Mouse (Mus musculus) gastrocnemius, postnatal 14 days (tissue): ENCODE data around the gene Nyap1. TPM values are rescaled to one million over a fixed set of nuclear protein-coding genes. Genes with fewer than 3 reads are reported as not detected.
"Not testable (repeated sequence)": the region's sequence is repeated elsewhere in the genome, so short reads cannot be mapped to it uniquely, and the experiment has no call there.

Source experiments
- DNase-seq: peaks from one replicate; pipeline ENCODE4 v3.0.0; 2021; ENCODE audit warnings: mixed read lengths
- intact Hi-C: fragments of 180-260 bp; cut with DNase I; formaldehyde crosslinking; loops from one replicate; pipeline ENCODE4 v1.15.1; 2025; ENCODE audit warnings: low total_unique reads
- total RNA-seq, 2 experiments: library from RNA; stranded (reverse); gene quantifications; 2 replicates each; pipeline ENCODE4 v1.2.3; 2021

The Nyap1 gene
- total RNA-seq, 2 experiments from 2014 or later = 0.39 to 0.42 TPM

- intact Hi-C loops = no loop called here
- peak; percentile 63 for DNase-seq
These were observed 6.0 kb upstream of the Nyap1 start for GRCm38 (mm10) chr5:137747326-137747961.

DNA sequence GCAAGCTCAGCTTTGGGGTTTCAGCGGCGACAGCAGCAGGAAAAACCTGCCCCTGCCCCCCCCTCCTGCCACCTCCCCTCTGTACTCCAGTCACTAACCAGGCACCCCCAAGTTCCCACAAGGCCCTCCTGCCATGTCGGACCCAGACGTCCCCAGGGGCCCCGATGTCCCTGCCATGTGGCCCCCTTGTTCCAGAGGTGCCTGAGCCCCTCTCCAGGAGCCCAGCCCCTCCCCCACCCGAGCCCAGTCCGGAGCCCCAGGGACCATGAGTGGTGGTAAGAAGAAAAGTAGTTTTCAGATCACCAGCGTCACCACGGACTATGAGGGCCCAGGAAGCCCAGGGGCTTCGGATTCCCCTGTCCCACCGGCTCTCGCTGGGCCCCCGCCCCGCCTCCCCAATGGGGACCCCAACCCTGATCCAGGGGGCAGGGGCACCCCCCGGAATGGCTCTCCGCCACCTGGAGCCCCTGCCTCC, 5.5 kb upstream of the Nyap1 start:
- intact Hi-C loops = no loop called here
- no peak for DNase-seq

GRCm38 (mm10) chr5:137746282-137746850, 5.0 kb upstream of the Nyap1 start:
- intact Hi-C loops = no loop called here

DNA sequence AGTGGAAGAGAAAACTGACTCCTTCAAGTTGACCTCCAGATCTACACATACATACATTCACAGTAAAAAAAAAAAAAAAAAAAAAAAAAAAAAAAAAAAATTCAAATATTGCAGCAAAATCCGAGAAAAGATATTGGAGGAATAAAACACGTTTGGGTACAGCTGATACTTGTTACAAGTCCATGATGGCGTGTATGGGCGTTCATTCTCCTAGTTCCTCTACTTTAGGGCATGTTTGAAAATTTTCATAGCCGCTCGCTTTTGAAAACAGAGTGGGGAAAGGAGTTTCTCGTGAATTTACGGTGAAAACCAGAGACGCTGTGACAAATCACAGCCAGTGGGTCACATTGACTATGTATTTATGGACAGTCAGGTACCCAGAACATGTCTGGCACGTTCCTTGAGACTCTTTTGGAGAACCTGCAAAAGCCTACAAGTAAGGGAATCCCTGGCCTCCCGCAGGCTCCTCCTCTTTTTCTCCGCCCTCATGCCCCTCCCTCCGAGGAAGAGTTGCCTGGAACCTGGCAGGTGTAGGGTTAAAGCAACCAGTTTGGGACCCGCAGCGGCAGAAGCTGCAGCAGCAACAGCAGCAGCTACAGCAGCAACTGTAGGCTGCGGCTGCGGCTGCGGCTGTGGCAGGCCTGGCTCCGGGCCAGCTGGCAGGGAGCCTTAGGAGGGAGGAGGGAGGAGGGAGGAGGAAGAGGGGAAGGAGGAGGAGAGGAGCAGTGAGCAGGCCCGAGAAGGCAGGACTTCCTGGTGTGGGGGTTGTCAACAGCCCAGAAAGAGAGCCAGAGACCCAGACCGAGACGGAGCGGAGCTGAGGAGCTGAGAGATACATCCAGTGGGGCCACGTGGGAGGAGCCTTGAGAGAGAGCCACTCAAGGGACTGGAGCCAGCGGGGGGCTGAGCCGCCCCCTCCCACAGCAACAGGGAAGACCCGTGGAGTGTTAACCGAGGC, 4.1 kb upstream of the Nyap1 start, which contains the start of gene Tsc22d4:
TSS of gene Tsc22d4 (plus strand) at position 517 of the 958 bp plus-strand sequence.
- intact Hi-C loops = no loop called here
- peak; percentile 92 for DNase-seq

More at GRCm38 (mm10) chr5:137746282-137746850, 5.0 kb upstream of the Nyap1 start:
- DNase-seq = peak; percentile 82

- intact Hi-C loops = no loop called here
- DNase-seq = no peak
These were observed 2.8 kb upstream of the Nyap1 start for GRCm38 (mm10) chr5:137744197-137744596.

DNA sequence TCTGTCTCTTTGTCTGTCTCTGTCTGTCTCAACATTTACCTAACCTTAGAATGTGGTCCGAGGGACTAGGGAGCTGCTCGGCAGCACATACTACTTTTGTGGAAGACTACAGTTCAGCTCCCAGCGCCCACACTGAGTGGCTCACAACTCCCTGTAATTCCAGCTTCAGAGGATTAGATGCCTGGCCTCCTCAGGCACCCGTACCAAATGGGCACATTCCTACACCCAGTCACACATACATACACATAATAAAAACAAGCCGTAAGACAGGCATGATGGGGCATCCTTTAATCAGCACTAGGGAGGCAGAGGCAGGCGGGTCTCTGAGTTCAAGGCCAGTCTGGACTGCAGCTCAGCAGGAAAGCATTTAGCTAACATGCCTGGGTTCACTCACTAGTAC, 1.4 kb upstream of the Nyap1 start:
- DNase-seq = no peak
- intact Hi-C loops = no loop called here

GRCm38 (mm10) chr5:137742048-137742447, 641 bp upstream of the Nyap1 start:
- intact Hi-C loops = no loop called here
- DNase-seq = no peak

DNA sequence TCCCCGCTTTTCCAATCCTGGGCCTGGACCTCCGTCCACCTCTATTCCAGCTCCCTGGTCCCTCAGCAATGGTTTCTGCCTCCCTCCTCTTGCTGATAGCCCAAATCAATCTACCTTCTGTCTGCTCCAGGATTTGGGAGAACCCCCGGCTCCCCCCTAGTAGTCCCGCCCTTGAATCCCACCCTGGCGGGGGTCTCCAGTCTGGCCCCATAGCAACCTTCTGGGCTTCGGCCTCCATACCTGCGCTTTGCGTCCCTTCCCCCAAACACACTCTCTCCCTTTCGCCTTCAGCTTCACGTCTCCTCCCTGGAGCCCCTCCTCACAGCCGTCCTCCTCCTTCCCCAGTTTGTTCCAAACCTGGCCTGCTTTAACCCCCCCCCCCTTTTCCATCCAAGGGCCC, 901 bp downstream of the Nyap1 start:
- DNase-seq = no peak
- intact Hi-C loops = no loop called here

DNA sequence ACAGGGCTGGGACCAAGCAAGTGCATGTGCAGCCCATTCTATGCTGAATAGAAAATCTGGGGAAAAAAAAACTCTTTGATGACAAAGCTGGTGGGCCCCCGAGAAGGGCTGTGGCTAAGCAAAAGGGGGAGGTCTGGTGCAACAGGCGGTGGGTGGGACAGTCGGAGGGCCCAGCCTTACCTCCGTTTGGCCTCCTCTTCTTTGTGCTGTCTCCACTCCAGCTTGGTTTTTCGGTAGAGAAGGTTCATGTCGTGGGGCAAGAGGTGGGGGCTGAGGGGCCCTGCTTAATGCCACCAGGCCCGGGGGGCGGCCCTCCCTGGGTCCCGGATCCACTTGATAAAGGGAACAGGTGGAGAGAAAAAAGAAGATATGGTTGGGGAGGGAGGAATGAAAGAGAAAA, 1.9 kb downstream of the Nyap1 start:
- intact Hi-C loops = no loop called here
- no peak for DNase-seq

DNA sequence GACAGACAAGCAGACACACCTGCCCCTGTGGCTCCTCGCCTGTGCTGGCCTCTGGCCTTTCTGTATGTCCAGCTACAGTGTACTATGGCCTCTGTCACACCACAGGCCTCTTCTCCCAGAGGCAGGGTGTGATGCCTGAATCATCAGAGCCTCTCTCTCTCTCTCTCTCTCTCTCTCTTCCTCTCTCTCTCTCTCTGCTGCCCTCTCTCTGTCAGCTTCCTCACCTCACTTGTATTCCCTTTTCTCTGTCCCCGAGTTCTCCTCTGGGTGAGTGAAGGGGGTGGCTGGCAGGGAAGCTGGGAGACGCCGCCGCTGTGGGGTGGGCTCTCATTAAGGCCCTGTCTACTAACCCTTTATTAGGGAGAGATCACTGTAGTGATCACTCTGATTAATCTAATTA, 2.9 kb downstream of the Nyap1 start:
- intact Hi-C loops = no loop called here

DNA sequence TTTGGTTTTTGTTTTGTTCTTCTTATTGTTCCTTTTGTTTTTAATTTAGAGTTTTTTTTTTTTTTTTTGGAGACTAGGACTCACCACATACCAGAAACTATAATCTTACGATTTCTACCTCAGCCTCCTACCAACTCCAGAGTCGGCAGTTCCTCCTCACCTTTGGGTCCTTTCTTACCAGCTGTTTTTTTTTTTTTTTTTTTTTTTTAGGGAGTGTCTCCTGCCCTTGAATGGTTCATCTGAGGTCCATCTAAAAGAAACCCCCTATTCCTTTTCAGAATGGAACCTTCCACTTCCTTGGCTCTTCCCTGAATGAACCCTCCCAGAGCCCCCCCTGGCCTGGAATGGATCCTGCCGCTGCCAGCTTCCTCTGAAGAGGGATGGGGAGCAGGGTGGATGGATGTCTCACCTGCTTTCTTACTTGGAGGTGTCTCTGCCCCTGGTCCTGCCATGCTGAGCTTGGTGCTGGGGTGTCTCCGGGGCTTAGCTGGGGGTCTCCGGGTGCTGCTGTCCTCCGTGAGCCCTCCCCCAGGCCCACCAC, 3.9 kb downstream of the Nyap1 start:
- no peak for DNase-seq
- intact Hi-C loops = no loop called here

More for the DNA sequence above, 2.9 kb downstream of the Nyap1 start:
- no peak for DNase-seq

- intact Hi-C loops = no loop called here
- DNase-seq = no peak
These were observed 6.9 kb downstream of the Nyap1 start for GRCm38 (mm10) chr5:137734289-137735061.

DNA sequence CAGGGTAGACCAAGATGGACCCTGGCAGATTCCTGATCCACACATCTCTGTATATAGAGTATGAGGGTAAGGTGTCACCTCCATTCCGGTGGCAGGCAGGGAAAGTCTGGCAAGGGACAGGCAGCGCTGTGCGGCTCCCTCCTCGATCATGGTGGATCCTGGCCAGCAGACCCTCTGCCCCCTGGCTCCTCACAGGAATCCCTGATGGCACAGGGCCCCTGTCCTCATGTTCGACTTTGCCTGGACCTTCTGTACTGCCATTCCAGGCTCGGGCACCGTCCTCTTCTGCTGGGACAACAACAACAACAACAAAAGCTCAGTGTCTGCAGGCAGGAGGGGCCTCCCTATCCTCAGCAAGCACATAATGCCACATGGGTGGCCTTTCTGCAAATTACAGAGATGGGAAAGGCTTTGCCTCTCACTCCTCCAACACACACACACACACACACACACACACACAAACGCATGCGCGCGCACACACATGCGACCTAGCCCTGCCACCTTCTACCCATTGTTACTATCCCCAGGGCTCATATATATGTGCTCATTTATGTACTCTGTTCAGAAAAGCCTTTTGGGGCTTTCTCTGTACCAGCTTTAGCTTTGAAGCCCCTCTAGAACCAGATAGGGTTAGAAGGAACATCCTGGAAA, 7.6 kb downstream of the Nyap1 start:
- no peak for DNase-seq
- intact Hi-C loops = no loop called here

- intact Hi-C loops = no loop called here
- DNase-seq = no peak
These were observed 14.6 kb downstream of the Nyap1 start for GRCm38 (mm10) chr5:137726767-137727166.

GRCm38 (mm10) chr5:137723840-137724239, 17.6 kb downstream of the Nyap1 start:
- no peak for DNase-seq
- intact Hi-C loops = no loop called here

DNA sequence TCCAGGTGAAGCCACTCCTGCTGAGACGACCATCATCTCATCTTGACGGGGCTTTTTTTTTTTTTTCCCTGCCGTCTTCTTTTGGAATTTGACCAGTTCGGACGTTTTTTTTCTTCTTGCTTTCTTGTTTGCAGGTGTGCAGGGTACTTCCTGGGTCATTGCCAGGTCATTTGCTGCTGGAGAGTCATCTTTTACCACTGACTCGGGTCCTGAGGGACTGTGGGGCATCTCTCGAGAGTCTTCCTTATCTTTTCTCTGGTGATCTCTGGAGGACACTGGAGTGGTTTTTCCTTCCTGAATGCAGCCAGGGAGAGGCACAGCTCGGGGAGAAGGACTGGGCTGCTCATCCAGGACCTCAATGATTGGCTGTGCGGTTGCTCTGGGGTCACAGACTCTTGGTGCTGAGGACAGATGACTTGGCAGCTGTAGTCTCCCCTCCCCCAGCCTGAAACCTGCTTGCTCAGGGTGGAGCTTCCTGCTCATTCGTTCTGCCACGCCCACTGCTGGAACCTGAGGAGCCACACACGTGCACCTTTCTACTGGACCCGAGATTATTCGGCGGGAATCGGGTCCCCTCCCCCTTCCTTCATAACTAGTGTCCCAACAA, 20.7 kb downstream of the Nyap1 start:
- intact Hi-C loops, DNase-seq: not testable (repeated sequence)

GRCm38 (mm10) chr5:137719088-137719487, 22.3 kb downstream of the Nyap1 start:
- DNase-seq = no peak
- intact Hi-C loops = no loop called here

GRCm38 (mm10) chr5:137718020-137718790, 23.2 kb downstream of the Nyap1 start:
- intact Hi-C loops = no loop called here
- DNase-seq = no peak
